Mouse (Mus musculus) gonadal fat pad, adult 2 months (tissue): Measurements from ENCODE around the gene Olfr975. TPM values are rescaled to one million over a fixed set of nuclear protein-coding genes. Genes with fewer than 3 reads are reported as not detected.
"Not testable (repeated sequence)": the region's sequence is repeated elsewhere in the genome, so short reads cannot be mapped to it uniquely, and the experiment has no call there.

Source experiments
- DNase-seq: peaks from one replicate; pipeline ENCODE4 v3.0.0-alpha.2; 2012; ENCODE audit warnings: low read depth
- polyA plus RNA-seq: library from polyadenylated mRNA; depleted of rRNA; stranded (reverse); fragments of >200 nt; gene quantifications from 2 replicates; pipeline ENCODE4 v1.2.3, GENCODE M21; 2012; rRNA removed

The Olfr975 gene
- not detected in 2 replicates for polyA plus RNA-seq

GRCm38 (mm10) chr9:39951946-39952345 is at the start of gene Olfr975:
Gene Olfr975, minus strand, starts transcription at chr9:39952046.
- DNase-seq: no peak

GRCm38 (mm10) chr9:39991813-39992212 is 40.0 kb upstream of the Olfr975 start, which contains the start of gene Olfr978:
Gene Olfr978, plus strand, starts transcription at chr9:39992113.
- DNase-seq: no peak

DNA sequence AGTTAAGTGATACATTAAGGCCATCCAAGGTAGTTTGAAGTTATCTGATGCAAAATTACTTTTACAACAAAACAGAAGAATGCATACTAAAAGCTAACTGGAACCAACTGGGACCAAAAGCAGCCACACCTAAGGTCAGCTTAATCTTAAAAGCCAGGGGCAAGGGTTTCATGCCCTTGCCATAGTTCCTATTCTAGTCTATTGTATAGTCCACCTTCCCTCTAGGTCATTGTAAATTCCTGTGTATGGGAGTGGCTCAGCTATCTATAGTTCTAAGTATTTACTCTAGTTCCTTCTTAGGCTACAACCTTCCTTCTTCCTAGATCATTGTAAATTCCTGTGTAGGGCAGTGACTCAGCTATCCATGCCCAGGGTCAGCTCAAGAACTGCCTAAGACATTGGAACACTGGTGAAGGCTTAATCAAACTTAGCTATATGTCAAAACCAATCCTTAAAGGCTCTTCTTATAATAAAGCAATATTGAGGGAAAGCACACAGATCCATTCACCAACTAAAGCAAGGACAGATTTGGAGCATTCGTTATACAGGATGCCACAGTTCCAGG is 24.8 kb upstream of the Olfr975 start:
- not testable (repeated sequence) for DNase-seq

DNA sequence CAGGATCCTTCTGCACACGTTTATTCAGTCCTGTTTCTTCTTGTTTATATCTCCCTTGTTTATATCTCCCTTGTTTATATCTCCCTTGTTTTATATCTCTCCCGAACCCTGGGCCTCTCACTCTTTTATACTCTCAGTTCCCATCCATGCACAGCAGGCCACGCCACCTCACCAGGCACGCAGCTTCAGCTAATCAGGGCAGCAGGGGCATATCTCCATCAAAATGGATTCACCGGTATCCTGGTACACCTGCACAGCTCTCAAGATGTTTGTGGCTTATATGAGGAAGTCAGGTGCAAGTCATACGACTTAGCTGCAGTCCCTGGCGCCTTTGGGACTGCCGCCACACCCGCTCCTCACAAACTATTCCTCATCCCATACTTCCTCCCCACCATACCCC is 9.2 kb upstream of the Olfr975 start, which contains the start of gene Olfr976:
Gene Olfr976 (minus strand): TSS at position 101 of the 400 bp plus-strand sequence.
- DNase-seq: not testable (repeated sequence)

- no peak for DNase-seq
These were observed 14.6 kb downstream of the Olfr975 start, which contains the start of gene Olfr974 for GRCm38 (mm10) chr9:39937201-39937600. Gene Olfr974, plus strand, starts transcription at chr9:39937501.

- not testable (repeated sequence) for DNase-seq
These were observed 23.0 kb downstream of the Olfr975 start for GRCm38 (mm10) chr9:39928837-39929236.

DNA sequence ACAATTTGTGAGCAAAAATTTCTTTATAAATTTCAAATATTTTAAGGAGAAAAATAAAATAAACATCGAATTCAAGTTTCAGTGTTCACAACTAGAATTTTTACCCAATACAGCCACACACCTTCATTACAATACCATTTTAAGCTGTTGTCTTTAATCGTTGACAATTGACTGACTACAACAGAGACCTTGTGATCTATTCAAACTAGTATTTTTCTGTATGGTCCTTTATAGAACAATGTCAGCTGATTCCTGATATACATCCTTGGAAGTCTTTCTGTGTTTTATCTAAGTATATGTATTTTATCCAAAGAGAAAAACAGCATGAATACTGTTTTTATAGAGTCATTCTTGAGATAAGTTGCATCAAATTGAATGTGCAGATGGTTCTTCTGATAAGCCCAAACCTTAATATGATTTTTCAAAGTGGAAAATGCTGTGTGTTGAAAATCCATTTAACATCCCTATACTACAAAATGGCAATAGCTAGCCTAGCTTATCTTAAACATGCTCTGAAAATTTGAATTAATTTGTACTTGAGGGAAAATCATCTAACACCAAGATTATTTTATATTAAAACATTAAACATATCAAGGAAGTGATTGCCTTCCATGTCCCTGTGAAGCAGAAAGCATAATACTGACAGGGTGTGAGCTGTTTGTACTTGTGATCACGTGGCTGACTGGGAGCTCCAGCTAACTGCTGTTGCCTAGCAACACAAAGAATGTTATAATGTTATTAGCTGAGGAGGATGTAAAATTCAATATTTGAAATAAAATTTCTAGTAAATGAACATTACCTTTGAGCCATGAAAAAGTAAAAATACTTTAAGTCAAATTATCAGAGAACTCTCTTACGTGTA is 23.6 kb downstream of the Olfr975 start:
- not testable (repeated sequence) for DNase-seq

DNA sequence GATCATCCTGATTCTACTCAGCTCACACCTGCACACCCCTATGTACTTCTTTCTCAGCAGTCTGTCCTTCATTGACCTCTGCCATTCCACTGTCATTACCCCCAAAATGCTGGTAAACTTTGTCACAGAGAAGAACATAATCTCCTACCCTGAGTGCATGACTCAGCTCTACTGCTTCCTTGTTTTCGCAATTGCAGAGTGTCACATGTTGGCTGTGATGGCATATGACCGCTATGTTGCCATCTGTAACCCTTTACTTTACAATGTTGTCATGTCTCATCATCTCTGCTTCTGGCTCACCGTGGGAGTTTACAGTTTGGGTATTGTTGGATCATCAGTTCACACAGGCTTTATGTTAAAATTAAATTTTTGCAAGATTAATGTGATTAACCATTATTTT is 41.9 kb downstream of the Olfr975 start:
- DNase-seq: no peak

DNA sequence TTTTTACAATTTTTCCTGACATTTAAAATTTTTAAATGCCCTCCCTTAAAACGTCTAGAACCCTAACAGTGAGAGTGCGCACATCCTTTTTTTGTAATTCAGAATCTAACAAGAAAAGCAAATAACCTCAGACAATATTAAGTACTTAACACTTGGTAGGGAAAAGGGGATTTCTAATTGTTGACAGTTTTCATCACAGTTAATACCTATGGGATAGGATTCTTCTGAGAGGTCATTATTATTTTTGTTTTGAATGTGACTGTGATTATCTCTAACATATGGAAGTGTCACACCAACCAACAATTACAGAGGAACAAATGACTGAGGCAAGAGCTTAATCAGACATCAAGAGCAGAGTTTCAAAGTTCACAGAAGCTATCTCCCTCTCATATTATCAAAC is 44.8 kb downstream of the Olfr975 start, which contains the start of gene Olfr229:
Gene Olfr229 (plus strand): TSS at position 301 of the 400 bp plus-strand sequence.
- no peak for DNase-seq

- DNase-seq: no peak
These were observed 46.7 kb downstream of the Olfr975 start for GRCm38 (mm10) chr9:39905106-39905505.

Other genes starting within 250 kb of the Olfr975 start
- not detected in 2 replicates for gene Olfr149, start 244.9 kb downstream of the Olfr975 start, polyA plus RNA-seq
- not detected in 2 replicates for gene Olfr965, start 240.7 kb downstream of the Olfr975 start, polyA plus RNA-seq
- gene Olfr150, start 221.1 kb downstream of the Olfr975 start, polyA plus RNA-seq: not detected in 2 replicates
- not detected in 2 replicates for gene Olfr967, start 205.8 kb downstream of the Olfr975 start, polyA plus RNA-seq
- gene Olfr968, start 168.8 kb downstream of the Olfr975 start, polyA plus RNA-seq: not detected in 2 replicates
- not detected in 2 replicates for gene Olfr969, start 161.1 kb downstream of the Olfr975 start, polyA plus RNA-seq
- gene Olfr970, start 143.2 kb downstream of the Olfr975 start, polyA plus RNA-seq: not detected in 2 replicates
- not detected in 2 replicates for gene Olfr971, start 115.2 kb downstream of the Olfr975 start, polyA plus RNA-seq
- not detected in 2 replicates for gene Olfr972, start 85.6 kb downstream of the Olfr975 start, polyA plus RNA-seq
- not detected in 2 replicates for gene Olfr229, start 44.7 kb downstream of the Olfr975 start, polyA plus RNA-seq
- not detected in 2 replicates for gene Olfr974, start 14.5 kb downstream of the Olfr975 start, polyA plus RNA-seq
- gene Olfr976, start 9.1 kb upstream of the Olfr975 start, polyA plus RNA-seq: not detected in 2 replicates
- gene Olfr978, start 40.1 kb upstream of the Olfr975 start, polyA plus RNA-seq: not detected in 2 replicates
- gene Olfr979, start 51.4 kb upstream of the Olfr975 start, polyA plus RNA-seq: not detected in 2 replicates
- gene Olfr980, start 57.5 kb upstream of the Olfr975 start, polyA plus RNA-seq: not detected in 2 replicates
- not detected in 2 replicates for gene Olfr981, start 69.4 kb upstream of the Olfr975 start, polyA plus RNA-seq
- gene Olfr982, start 121.8 kb upstream of the Olfr975 start, polyA plus RNA-seq: not detected in 2 replicates
- not detected in 2 replicates for gene Olfr983, start 141.5 kb upstream of the Olfr975 start, polyA plus RNA-seq
- gene Olfr984, start 162.2 kb upstream of the Olfr975 start, polyA plus RNA-seq: not detected in 2 replicates
- gene Olfr985, start 178.1 kb upstream of the Olfr975 start, polyA plus RNA-seq: not detected in 2 replicates
- gene Tmem225, start 196.1 kb upstream of the Olfr975 start, polyA plus RNA-seq: 0.16 TPM in 1 of 2 replicates, not detected in the other
- gene Olfr986, start 228.9 kb upstream of the Olfr975 start, polyA plus RNA-seq: not detected in 2 replicates
- gene Zfp202, start 240.3 kb upstream of the Olfr975 start, polyA plus RNA-seq: 1.6 TPM in 2 replicates